Mouse (Mus musculus): ENCODE results near the gene Pdzd2.

- TF ChIP-seq POLR2A (IDR thresholded peaks at IDR 0.05; ENCODE audit: low read depth, low read length), result no peak
- TF ChIP-seq CTCF (IDR thresholded peaks at IDR 0.05; ENCODE audit: extremely low read depth, insufficient read depth, insufficient read length, insufficient replicate concordance), result no peak
Observed at GRCm38 (mm10) chr15:12373496-12373895, 366.2 kb downstream of the Pdzd2 start.

Measured in spleen, adult 2 months (tissue).